Mouse (Mus musculus): ENCODE results near the gene Dab1.

- TF ChIP-seq CTCF (IDR thresholded peaks at IDR 0.05; ENCODE audit: control insufficient read depth, insufficient read depth, low read length) (no peak), POLR2A (IDR thresholded peaks at IDR 0.05; ENCODE audit: borderline replicate concordance, control insufficient read depth, low read depth, low read length) (no peak)
These were observed 799.2 kb downstream of the Dab1 start for GRCm38 (mm10) chr4:104418354-104418753.
